ENCODE assay signal across 15 mouse cellular contexts in genomic region chr8:94980176-94980575, GRCm38 (mm10). TPM values are rescaled to one million over a fixed set of nuclear protein-coding genes. Genes with fewer than 3 reads are reported as not detected.
DNase-seq lines count a peak whose midpoint lies in the region; ATAC-seq and TF ChIP-seq lines count a peak whose summit lies in the region.
"Had no signal": no experiment of that assay in that cellular context is flagged by ENCODE, and none has a peak within 500 bp of the region (broad histone marks: within the 10 kb centered on the region; RNA-seq: fewer than 3 reads in every experiment).

No protein-coding gene starts in this region.

- TF ChIP-seq EP300 in heart, adult 2 months (IDR thresholded peaks at IDR 0.05; ENCODE audit: insufficient read depth, low read depth, low read length), result no peak

- no peak for TF ChIP-seq POLR2A in heart, adult 2 months (IDR thresholded peaks at IDR 0.05; ENCODE audit: insufficient read depth, low read depth, low read length)

- no peak overlapping the region for H3K9ac ChIP-seq in heart, adult 2 months (ENCODE audit: low read depth, low read length)
- no peak overlapping the region for H3K9ac ChIP-seq in midbrain, postnatal 0 days (replicated peaks; ENCODE audit: low read length, poor library complexity, severe bottlenecking)
- H3K9ac ChIP-seq: forebrain, embryonic 13.5 days; heart, embryonic 15.5 days; hindbrain, embryonic 12.5 days; intestine, embryonic 15.5 days had no signal

- no peak for TF ChIP-seq CTCF in heart, adult 2 months (IDR thresholded peaks at IDR 0.05)
- no peak for TF ChIP-seq CTCF in midbrain, postnatal 0 days (IDR thresholded peaks at IDR 0.05)

- 95% methylated on average over 5 of the region's 5 CpGs for whole genome bisulfite sequencing in heart, adult 2 months
- WGBS in midbrain, postnatal 0 days, result 97% methylated on average over 5 of the region's 5 CpGs

- H3K27ac ChIP-seq in heart, adult 2 months, result no peak overlapping the region
- no peak overlapping the region for H3K27ac ChIP-seq in midbrain, postnatal 0 days (ENCODE audit: low read depth, low read length)
- H3K27ac ChIP-seq: forebrain, embryonic 13.5 days; heart, embryonic 15.5 days; hindbrain, embryonic 12.5 days; intestine, embryonic 15.5 days had no signal

- intact Hi-C loops in heart, adult 2 months (cut with DNase I), result no loop called here

- no peak overlapping the region for H3K4me2 ChIP-seq in midbrain, postnatal 0 days (ENCODE audit: low read depth, low read length, poor library complexity, severe bottlenecking)
- H3K4me2 ChIP-seq: forebrain, embryonic 13.5 days; heart, embryonic 15.5 days; hindbrain, embryonic 12.5 days; intestine, embryonic 15.5 days had no signal

- H3K4me1 ChIP-seq in heart, adult 2 months (ENCODE audit: control insufficient read depth, insufficient read depth, low read length), result peaks cover 7% of the 10 kb centered on the region
- H3K4me1 ChIP-seq in midbrain, postnatal 0 days (ENCODE audit: insufficient read depth, low read length), result peaks cover 23% of the 10 kb centered on the region; the same call in 1 of the 2 replicates

- H3K4me3 ChIP-seq in heart, adult 2 months, result no peak overlapping the region
- no peak overlapping the region for H3K4me3 ChIP-seq in midbrain, postnatal 0 days (ENCODE audit: low read depth, low read length)
- H3K4me3 ChIP-seq: forebrain, embryonic 13.5 days; heart, embryonic 15.5 days; hindbrain, embryonic 12.5 days; intestine, embryonic 15.5 days; myocyte had no signal

- no peak for ATAC-seq in midbrain, postnatal 0 days (ENCODE audit: low FRiP score)
- ATAC-seq: forebrain, embryonic 13.5 days; intestine, embryonic 15.5 days had no signal

- no peaks in the 10 kb centered on the region for H3K36me3 ChIP-seq in heart, adult 2 months (ENCODE audit: control insufficient read depth, insufficient read depth, low read length)
- H3K36me3 ChIP-seq in midbrain, postnatal 0 days (ENCODE audit: insufficient read depth, low read length), result no peaks in the 10 kb centered on the region
- H3K36me3 ChIP-seq: heart, embryonic 15.5 days; hindbrain, embryonic 12.5 days; intestine, embryonic 15.5 days had no signal

- peak; percentile 89 for DNase-seq in heart, adult 11 months
- DNase-seq in heart, adult 2 months, result no peak
- DNase-seq in thymus, postnatal 4 days, result peak; percentile 11
- DNase-seq in thymus, postnatal 14 days, result no peak
- peak; percentile 65 to 81 for DNase-seq in kidney, postnatal 4 days
- DNase-seq in midbrain, postnatal 0 days (ENCODE audit: low spot score), result no peak
- no peak for DNase-seq in urinary bladder, postnatal 25 days (ENCODE audit: low spot score)
- DNase-seq in adrenal gland, postnatal 4 days (ENCODE audit: low spot score in 2 of 2), result no peak
- DNase-seq: cerebellum, adult 11 months had no signal

- no peaks in the 10 kb centered on the region for H3K27me3 ChIP-seq in heart, adult 2 months (ENCODE audit: control insufficient read depth, insufficient read depth, low read length)
- no peaks in the 10 kb centered on the region for H3K27me3 ChIP-seq in midbrain, postnatal 0 days (ENCODE audit: insufficient read depth, low read length)
- H3K27me3 ChIP-seq: forebrain, embryonic 13.5 days; intestine, embryonic 15.5 days had no signal

- H3K79me2 ChIP-seq in heart, adult 2 months (replicated peaks; ENCODE audit: control insufficient read depth, insufficient read depth, low read length), result no peaks in the 10 kb centered on the region

- H3K9me3 ChIP-seq in midbrain, postnatal 0 days (ENCODE audit: low read length), result no peaks in the 10 kb centered on the region
- H3K9me3 ChIP-seq: forebrain, embryonic 13.5 days; heart, embryonic 15.5 days; hindbrain, embryonic 12.5 days; intestine, embryonic 15.5 days had no signal

RNA-seq across cellular contexts. Expression of gene Adgrg1, which starts 5.6 kb away (rescaled TPM):
- total RNA-seq in heart, adult 2 months (2021), result 10 to 100 TPM; 52.1 to 67.8 TPM
- polyA plus RNA-seq in heart, adult 2 months (2012; rRNA removed), result 96.1 and 107 TPM in 2 replicates
- total RNA-seq in midbrain, postnatal 0 days (2014; rRNA removed), result 218 and 247 TPM in 2 replicates
- 114 and 125 TPM in 2 replicates for polyA plus RNA-seq in midbrain, postnatal 0 days (2015; fragmentation: Nextera tagmentation; extraction: Ambion mirVana)
- total RNA-seq in adrenal gland, postnatal 4 days (2021), result 10 to 100 TPM; 38.3 to 62.3 TPM

RNA-seq across cellular contexts. Expression of gene Adgrg3, which starts 37.3 kb away (rescaled TPM):
- 1 to 10 TPM; 1.3 to 2.5 TPM for total RNA-seq in heart, adult 2 months (2021)
- 4.3 and 4.9 TPM in 2 replicates for polyA plus RNA-seq in heart, adult 2 months (2012; rRNA removed)
- 1.5 and 1.7 TPM in 2 replicates for total RNA-seq in midbrain, postnatal 0 days (2014; rRNA removed)
- 0.59 and 0.88 TPM in 2 replicates for polyA plus RNA-seq in midbrain, postnatal 0 days (2015; fragmentation: Nextera tagmentation; extraction: Ambion mirVana)
- total RNA-seq in adrenal gland, postnatal 4 days (2021), result 1 to 10 TPM; 6.2 to 7.8 TPM

RNA-seq across cellular contexts. Expression of gene Adgrg5, which starts 56.7 kb away (rescaled TPM):
- total RNA-seq in heart, adult 2 months (2021), result under 1 TPM; 0.08 to 0.27 TPM
- 0.62 and 0.97 TPM in 2 replicates for polyA plus RNA-seq in heart, adult 2 months (2012; rRNA removed)
- total RNA-seq in midbrain, postnatal 0 days (2014; rRNA removed), result not detected in 2 replicates
- 0.17 and 0.21 TPM in 2 replicates for polyA plus RNA-seq in midbrain, postnatal 0 days (2015; fragmentation: Nextera tagmentation; extraction: Ambion mirVana)
- total RNA-seq in adrenal gland, postnatal 4 days (2021), result under 1 TPM; 0.28 to 0.42 TPM
- total RNA-seq: left cerebral cortex, postnatal 25 days had no signal
- polyA plus RNA-seq: myocyte had no signal

Comparison
In these comparisons a context has a peak if more than half of its experiments do, and no peak if none do; other contexts are left out.
1. DNase-seq: peak in heart, adult 11 months (single experiment), thymus, postnatal 4 days (single experiment) and kidney, postnatal 4 days (2 of 2); none in heart, adult 2 months (0 of 2), thymus, postnatal 14 days (single experiment), midbrain, postnatal 0 days (single experiment), urinary bladder, postnatal 25 days (single experiment) and adrenal gland, postnatal 4 days (0 of 2).